Mouse (Mus musculus) neural tube, embryonic 10.5 days (tissue): ENCODE results near the gene F13a1.

Source experiments
- DNase-seq: peaks from one replicate; pipeline ENCODE4 v3.0.0-alpha.2; 2017; ENCODE audit warnings: low spot score; ENCODE audit errors: extremely low spot score

The F13a1 gene

GRCm38 (mm10) chr13:36954937-36955336 is 95.1 kb downstream of the F13a1 start:
- no peak for DNase-seq

GRCm38 (mm10) chr13:36953676-36954075 is 96.4 kb downstream of the F13a1 start:
- no peak for DNase-seq

GRCm38 (mm10) chr13:36941891-36942290 is 108.2 kb downstream of the F13a1 start:
- no peak for DNase-seq

DNA sequence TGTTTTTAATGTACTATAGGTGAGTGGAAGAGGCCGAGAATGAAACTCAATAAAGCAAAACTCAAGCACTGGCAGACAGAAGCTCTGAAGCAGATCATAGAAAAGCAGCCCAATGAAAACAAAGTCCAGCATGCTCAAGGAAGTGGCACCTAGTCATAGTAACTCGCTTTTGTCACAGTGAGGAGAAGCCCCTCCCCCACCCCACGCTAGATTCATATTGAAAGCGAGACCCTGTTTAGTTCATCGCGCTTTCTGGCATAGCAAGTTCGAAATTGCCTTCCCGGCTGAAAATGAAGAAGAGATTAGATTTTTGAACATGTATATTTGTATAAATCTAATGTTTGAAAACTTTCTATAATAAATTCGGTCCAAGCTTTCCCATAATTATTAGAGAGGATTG is 118.0 kb downstream of the F13a1 start:
- DNase-seq: no peak

DNA sequence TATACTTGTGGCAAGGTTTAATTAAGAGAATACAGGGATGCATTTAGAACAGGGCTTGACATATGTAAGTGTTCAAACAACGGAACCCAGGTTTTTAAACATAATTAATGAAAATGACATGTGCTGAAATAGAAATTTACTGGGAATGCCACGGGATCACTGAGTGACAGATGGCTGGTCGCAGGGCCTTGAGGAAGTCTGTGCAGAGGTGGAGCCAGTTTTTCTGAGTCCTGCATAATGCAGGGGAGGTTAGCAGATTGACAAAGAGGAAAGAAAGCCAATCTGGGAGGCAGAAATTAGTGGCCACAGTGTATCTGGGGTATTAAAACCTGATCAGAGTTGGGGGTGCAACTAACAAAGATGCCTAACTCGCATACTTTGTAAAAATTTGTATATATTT is 130.3 kb downstream of the F13a1 start:
- no peak for DNase-seq

DNA sequence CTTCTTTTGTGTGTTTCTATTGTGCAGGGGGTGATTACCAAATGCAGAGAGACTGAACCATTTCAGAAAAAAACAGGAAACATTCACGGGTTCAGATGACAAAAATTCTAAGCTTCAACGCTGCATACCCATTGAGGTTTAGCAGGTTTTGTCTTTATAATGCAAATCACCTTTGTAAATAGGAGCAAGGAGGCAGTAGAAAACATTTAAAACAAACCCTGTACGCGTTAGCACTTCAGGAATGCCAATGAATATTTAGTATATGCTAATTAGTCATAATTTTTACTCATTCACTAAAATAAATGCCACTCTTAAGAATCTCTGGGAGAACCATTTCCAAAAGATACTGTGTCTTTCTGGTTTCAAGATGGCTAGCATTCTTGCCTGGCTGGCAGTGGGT is 146.2 kb downstream of the F13a1 start:
- DNase-seq: no peak

GRCm38 (mm10) chr13:36903447-36903846 is 146.6 kb downstream of the F13a1 start:
- no peak for DNase-seq

- DNase-seq: no peak
These were observed 148.4 kb downstream of the F13a1 start for GRCm38 (mm10) chr13:36901603-36902002.

DNA sequence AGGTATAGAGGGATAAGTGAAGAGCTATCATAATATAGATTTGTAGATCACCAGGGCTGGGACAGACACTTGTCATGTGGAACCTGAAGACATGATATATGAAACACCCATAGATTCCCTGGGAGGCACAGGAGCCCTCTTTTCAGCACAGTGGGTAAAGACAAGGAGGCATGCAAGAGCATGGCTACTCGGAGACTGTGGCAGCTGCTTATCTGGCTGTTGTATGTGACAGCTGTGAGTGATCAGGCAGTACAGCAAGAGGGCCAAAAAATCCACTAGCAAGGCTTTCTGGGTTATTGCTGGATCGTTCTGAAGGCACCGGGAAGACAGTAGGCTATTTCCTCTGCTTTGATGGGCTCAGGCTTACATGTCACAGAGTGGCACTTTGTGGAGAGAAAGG is 149.0 kb downstream of the F13a1 start:
- no peak for DNase-seq

DNA sequence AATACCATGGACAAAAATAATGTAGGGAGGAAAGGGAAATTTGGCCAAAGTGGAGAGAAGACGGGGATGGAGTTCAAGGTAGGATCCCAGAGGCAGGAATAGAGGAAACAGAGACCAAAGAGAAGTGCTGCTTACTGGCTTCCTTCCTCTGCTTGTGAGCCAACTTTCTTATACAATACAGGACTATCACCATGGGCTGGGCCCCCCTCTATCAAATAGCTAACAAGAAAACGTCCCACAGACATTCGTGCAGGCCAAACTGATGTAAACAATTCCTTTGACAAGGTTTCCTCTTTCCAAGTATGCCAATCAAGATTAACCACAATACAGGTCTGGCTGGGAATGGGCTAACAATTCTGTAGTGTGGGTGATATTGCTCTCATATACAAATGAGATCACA is 154.0 kb downstream of the F13a1 start:
- DNase-seq: no peak

- DNase-seq: no peak
These were observed 156.3 kb downstream of the F13a1 start for GRCm38 (mm10) chr13:36893762-36894161.

GRCm38 (mm10) chr13:36892216-36892615 is 157.8 kb downstream of the F13a1 start:
- no peak for DNase-seq

- DNase-seq: no peak
These were observed 164.1 kb downstream of the F13a1 start for GRCm38 (mm10) chr13:36885973-36886372.

DNA sequence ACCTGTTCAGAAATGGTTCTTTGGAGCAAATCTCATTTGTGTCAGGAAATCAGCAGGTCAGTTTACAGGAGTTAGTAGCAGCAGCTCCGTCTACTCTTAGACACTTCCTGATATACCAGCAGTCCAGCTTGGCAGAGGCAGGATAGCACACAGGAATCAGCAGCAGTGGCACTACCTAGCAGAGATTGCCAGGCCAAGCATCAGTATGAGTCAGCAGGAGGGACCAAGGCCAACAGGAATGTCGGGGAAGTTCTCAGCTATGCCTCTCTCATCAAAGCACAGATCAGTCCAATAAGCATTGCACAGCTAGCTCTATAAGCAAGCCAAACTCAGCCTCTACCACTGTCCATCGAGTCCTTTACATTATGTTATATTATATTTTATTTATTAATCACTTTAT is 210.9 kb downstream of the F13a1 start:
- no peak for DNase-seq
